Mouse (Mus musculus) lung, postnatal 36 days (tissue): ENCODE measurements around the gene Mt2.
A peak's percentile ranks its signal among the peaks of the same experiment; 100 is the strongest.

Source experiments
- DNase-seq: peaks from one replicate; pipeline ENCODE4 v3.0.0; 2022; ENCODE audit warnings: mixed read lengths

Mt2 gene

GRCm38 (mm10) chr8:94173848-94174403, 1.5 kb downstream of the Mt2 start:
- DNase-seq: no peak

- DNase-seq: no peak
Measured at GRCm38 (mm10) chr8:94174619-94175213, 2.3 kb downstream of the Mt2 start.

- no peak for DNase-seq
Measured at GRCm38 (mm10) chr8:94177716-94178390, 5.4 kb downstream of the Mt2 start.

GRCm38 (mm10) chr8:94178857-94179712, 6.6 kb downstream of the Mt2 start, which contains the start of gene Mt1:
Gene Mt1, plus strand, starts transcription at chr8:94179082.
- peak; percentile 90 for DNase-seq

GRCm38 (mm10) chr8:94179713-94180560, 7.5 kb downstream of the Mt2 start:
- peak; percentile 24 for DNase-seq

GRCm38 (mm10) chr8:94180561-94180908, 8.1 kb downstream of the Mt2 start:
- no peak for DNase-seq

- no peak for DNase-seq
Measured at GRCm38 (mm10) chr8:94182055-94182929, 9.8 kb downstream of the Mt2 start.

- peak; percentile 83 for DNase-seq
Measured at GRCm38 (mm10) chr8:94183117-94183516, 10.7 kb downstream of the Mt2 start.

GRCm38 (mm10) chr8:94184357-94184843, 11.9 kb downstream of the Mt2 start:
- DNase-seq: no peak

GRCm38 (mm10) chr8:94185791-94186190, 13.3 kb downstream of the Mt2 start:
- DNase-seq: no peak

- DNase-seq: peak; percentile 89
Measured at GRCm38 (mm10) chr8:94186542-94186941, 14.1 kb downstream of the Mt2 start.

- DNase-seq: no peak
Measured at GRCm38 (mm10) chr8:94187290-94188002, 15.0 kb downstream of the Mt2 start.

- DNase-seq: peak; percentile 70
Measured at GRCm38 (mm10) chr8:94189275-94190031, 17.0 kb downstream of the Mt2 start.

- DNase-seq: peak; percentile 90
Measured at GRCm38 (mm10) chr8:94191101-94191691, 18.7 kb downstream of the Mt2 start.

GRCm38 (mm10) chr8:94192926-94193325, 20.5 kb downstream of the Mt2 start:
- peak; percentile 54 for DNase-seq

GRCm38 (mm10) chr8:94194591-94195223, 22.2 kb downstream of the Mt2 start:
- DNase-seq: peak; percentile 55

GRCm38 (mm10) chr8:94199202-94199869, 26.9 kb downstream of the Mt2 start:
- DNase-seq: peak; percentile 73

GRCm38 (mm10) chr8:94204043-94204442, 31.6 kb downstream of the Mt2 start:
- DNase-seq: peak; percentile 41
